In genomic region chr5:129218222-129218505, GRCm38 (mm10) we compare ENCODE assay signal across 11 mouse cellular contexts.
DNase-seq lines count a peak whose midpoint lies in the region; ATAC-seq lines count a peak whose summit lies in the region.
"Had no signal": no experiment of that assay in that cellular context is flagged by ENCODE, and none has a peak within 500 bp of the region (broad histone marks: within the 10 kb centered on the region; RNA-seq: fewer than 3 reads in every experiment).

No protein-coding gene starts in this region.

- no peaks in the 10 kb centered on the region for H3K9me3 ChIP-seq in intestine, embryonic 15.5 days
- no peaks in the 10 kb centered on the region for H3K9me3 ChIP-seq in intestine, embryonic 16.5 days (ENCODE audit: control insufficient read depth, low read length)
- 0 out of 2 replicates have a peak, but pooled peaks cover 3% of the 10 kb centered on the region for H3K9me3 ChIP-seq in embryonic facial prominence, embryonic 14.5 days (ENCODE audit: control insufficient read depth, low read length)
- no peaks in the 10 kb centered on the region for H3K9me3 ChIP-seq in hindbrain, embryonic 15.5 days
- H3K9me3 ChIP-seq in neural tube, embryonic 12.5 days, result no peaks in the 10 kb centered on the region

- intact Hi-C loops in left cerebral cortex, postnatal 10 days (cut with DNase I), result no loop called here

- ATAC-seq in intestine, embryonic 15.5 days, result no peak
- ATAC-seq in intestine, embryonic 16.5 days, result no peak
- no peak for ATAC-seq in embryonic facial prominence, embryonic 14.5 days (ENCODE audit: low read depth)
- ATAC-seq in hindbrain, embryonic 15.5 days (ENCODE audit: low FRiP score, low read depth), result 0 out of 2 replicates have a peak, but pooled peaks have one; percentile 3
- ATAC-seq in neural tube, embryonic 12.5 days (ENCODE audit: low FRiP score, low read depth), result peak; percentile 26; the same call in 1 of the 2 replicates
- ATAC-seq: Patski had no signal

- 18% methylated on average over 3 of the region's 3 CpGs for WGBS in intestine, embryonic 15.5 days
- WGBS in intestine, embryonic 16.5 days, result 45% methylated on average over 1 of the region's 3 CpGs
- 9% methylated on average over 1 of the region's 3 CpGs for WGBS in embryonic facial prominence, embryonic 14.5 days
- WGBS in hindbrain, embryonic 15.5 days, result 8% methylated on average over 2 of the region's 3 CpGs
- 0% methylated on average over 2 of the region's 3 CpGs for WGBS in neural tube, embryonic 12.5 days

- no peaks in the 10 kb centered on the region for H3K27me3 ChIP-seq in intestine, embryonic 15.5 days (replicated peaks)
- H3K27me3 ChIP-seq in intestine, embryonic 16.5 days (replicated peaks; ENCODE audit: control insufficient read depth, insufficient read depth, low read length), result no peaks in the 10 kb centered on the region
- no peaks in the 10 kb centered on the region for H3K27me3 ChIP-seq in embryonic facial prominence, embryonic 14.5 days (replicated peaks; ENCODE audit: control insufficient read depth, insufficient read depth, low read length)
- no peaks in the 10 kb centered on the region for H3K27me3 ChIP-seq in hindbrain, embryonic 15.5 days
- H3K27me3 ChIP-seq in neural tube, embryonic 12.5 days (replicated peaks), result no peaks in the 10 kb centered on the region
- H3K27me3 ChIP-seq: Patski had no signal

- H3K4me2 ChIP-seq in intestine, embryonic 15.5 days (replicated peaks), result peak overlapping the region; percentile 38
- H3K4me2 ChIP-seq in intestine, embryonic 16.5 days (ENCODE audit: low read depth, low read length), result no peak overlapping the region
- H3K4me2 ChIP-seq in embryonic facial prominence, embryonic 14.5 days (ENCODE audit: low read depth, low read length), result peak overlapping the region; percentile 36
- no peak overlapping the region for H3K4me2 ChIP-seq in hindbrain, embryonic 15.5 days
- peak overlapping the region; percentile 43; the same call in 1 of the 2 replicates for H3K4me2 ChIP-seq in neural tube, embryonic 12.5 days (replicated peaks)

- peaks cover 13% of the 10 kb centered on the region; the same call in 1 of the 2 replicates for H3K4me1 ChIP-seq in intestine, embryonic 15.5 days (replicated peaks)
- no peaks in the 10 kb centered on the region for H3K4me1 ChIP-seq in intestine, embryonic 16.5 days (ENCODE audit: control insufficient read depth, insufficient read depth, low read length)
- H3K4me1 ChIP-seq in embryonic facial prominence, embryonic 14.5 days (ENCODE audit: control insufficient read depth, insufficient read depth, low read length), result peaks cover 15% of the 10 kb centered on the region; the same call in 1 of the 2 replicates
- peaks cover 28% of the 10 kb centered on the region for H3K4me1 ChIP-seq in hindbrain, embryonic 15.5 days (replicated peaks)
- H3K4me1 ChIP-seq in neural tube, embryonic 12.5 days, result peaks cover 21% of the 10 kb centered on the region

- H3K4me3 ChIP-seq in intestine, embryonic 15.5 days (replicated peaks), result no peak overlapping the region
- no peak overlapping the region for H3K4me3 ChIP-seq in intestine, embryonic 16.5 days (ENCODE audit: low read length)
- no peak overlapping the region for H3K4me3 ChIP-seq in embryonic facial prominence, embryonic 14.5 days (ENCODE audit: low read depth, low read length)
- no peak overlapping the region for H3K4me3 ChIP-seq in hindbrain, embryonic 15.5 days
- H3K4me3 ChIP-seq in neural tube, embryonic 12.5 days, result no peak overlapping the region

- no peak overlapping the region for H3K9ac ChIP-seq in intestine, embryonic 15.5 days
- H3K9ac ChIP-seq in intestine, embryonic 16.5 days (ENCODE audit: low read depth, low read length), result no peak overlapping the region
- H3K9ac ChIP-seq in embryonic facial prominence, embryonic 14.5 days (ENCODE audit: low read depth, low read length), result 0 out of 2 replicates have a peak overlapping the region, but pooled peaks have one; percentile 8
- H3K9ac ChIP-seq in hindbrain, embryonic 15.5 days, result no peak overlapping the region
- H3K9ac ChIP-seq in neural tube, embryonic 12.5 days, result no peak overlapping the region

- no peak overlapping the region for H3K27ac ChIP-seq in intestine, embryonic 15.5 days
- no peak overlapping the region for H3K27ac ChIP-seq in intestine, embryonic 16.5 days (ENCODE audit: low read length)
- H3K27ac ChIP-seq in embryonic facial prominence, embryonic 14.5 days (replicated peaks; ENCODE audit: low read depth, low read length), result no peak overlapping the region
- H3K27ac ChIP-seq in hindbrain, embryonic 15.5 days (replicated peaks), result no peak overlapping the region
- no peak overlapping the region; the same call in 1 of the 2 replicates for H3K27ac ChIP-seq in neural tube, embryonic 12.5 days

- no peaks in the 10 kb centered on the region for H3K36me3 ChIP-seq in intestine, embryonic 15.5 days
- no peaks in the 10 kb centered on the region for H3K36me3 ChIP-seq in intestine, embryonic 16.5 days (ENCODE audit: control insufficient read depth, insufficient read depth, low read length)
- H3K36me3 ChIP-seq in embryonic facial prominence, embryonic 14.5 days (ENCODE audit: control insufficient read depth, insufficient read depth, low read length), result no peaks in the 10 kb centered on the region
- H3K36me3 ChIP-seq in hindbrain, embryonic 15.5 days, result no peaks in the 10 kb centered on the region
- no peaks in the 10 kb centered on the region for H3K36me3 ChIP-seq in neural tube, embryonic 12.5 days

- DNase-seq in embryonic facial prominence, embryonic 14.5 days (ENCODE audit: low spot score), result no peak
- DNase-seq in left cerebral cortex, postnatal 10 days (ENCODE audit: extremely low spot score in 1 of 2, low spot score in 2 of 2), result no peak
- DNase-seq in heart, adult 11 months, result no peak
- no peak for DNase-seq in spleen, postnatal 10 days (ENCODE audit: low spot score in 2 of 2)
- DNase-seq: kidney, postnatal 14 days; lung, adult 2 months had no signal

Comparison
In these comparisons a context has a peak if more than half of its experiments do, and no peak if none do; other contexts are left out.
1. H3K4me2 ChIP-seq: peak in intestine, embryonic 15.5 days (single experiment), embryonic facial prominence, embryonic 14.5 days (single experiment) and neural tube, embryonic 12.5 days (single experiment); none in intestine, embryonic 16.5 days (single experiment) and hindbrain, embryonic 15.5 days (single experiment).
2. ATAC-seq: peak in hindbrain, embryonic 15.5 days (single experiment) and neural tube, embryonic 12.5 days (single experiment); none in intestine, embryonic 15.5 days (single experiment), intestine, embryonic 16.5 days (single experiment) and embryonic facial prominence, embryonic 14.5 days (single experiment).